Mouse (Mus musculus) embryo, embryonic 10 days (tissue): ENCODE measurements at regions not wholly inside any gene's neighbourhood (a gene's known extent, or its start where the extent isn't known, plus 50 kb on each side); places are given as distances from the start of the nearest gene placed in this dataset.
A peak's percentile ranks its signal among the peaks of the same experiment; 100 is the strongest.

ENCODE experiments used
- DNase-seq: peaks from one replicate; pipeline ENCODE4 v3.0.0-alpha.2; 2015; ENCODE audit warnings: low spot score

DNA sequence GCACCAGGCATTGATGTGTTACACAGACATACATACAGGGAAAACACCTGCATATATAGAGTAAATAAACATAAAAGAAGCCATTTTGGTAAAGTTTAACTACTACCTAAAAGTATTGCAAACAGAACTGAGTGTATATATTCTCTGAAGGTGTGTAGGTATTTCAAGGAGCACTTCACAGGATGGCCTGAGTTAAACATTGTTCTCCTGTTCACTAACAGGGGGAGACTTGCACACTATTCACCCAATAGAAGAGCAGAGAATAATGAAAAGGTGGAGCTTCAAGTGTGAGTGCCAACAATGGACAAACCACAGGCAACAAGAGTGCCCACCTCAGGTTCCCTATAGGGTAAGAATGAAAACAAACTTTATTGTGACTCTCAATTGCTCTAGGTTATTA is 347.7 kb downstream of the Oca2 start:
- DNase-seq: no peak

GRCm38 (mm10) chr7:56590904-56591303 is 351.3 kb downstream of the Oca2 start:
- peak; percentile 9 for DNase-seq

DNA sequence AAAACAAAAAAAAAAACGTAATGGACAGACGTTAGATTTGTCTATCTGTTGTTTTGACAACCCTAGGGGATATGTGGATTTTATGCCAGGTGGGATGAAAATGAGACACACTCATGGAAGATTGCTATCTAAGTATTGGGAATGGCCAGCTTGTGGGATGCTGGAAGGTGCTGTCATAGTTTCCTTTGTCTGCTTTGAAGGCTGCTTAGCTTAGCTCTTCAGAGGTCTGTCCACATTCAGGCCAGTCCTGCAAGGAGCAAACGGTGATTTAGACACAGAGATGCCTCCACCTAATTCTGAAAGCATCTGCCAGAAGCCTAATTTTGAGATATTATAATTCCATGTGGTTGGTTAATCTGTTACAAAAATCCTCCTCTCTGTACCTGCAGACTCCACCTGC is 351.8 kb downstream of the Oca2 start:
- DNase-seq: no peak

- DNase-seq: no peak
Measured at GRCm38 (mm10) chr7:56597952-56598595, 358.5 kb downstream of the Oca2 start.
